Mouse (Mus musculus) kidney, postnatal 0 days (tissue): ENCODE measurements around the gene Osbpl6. TPM values are rescaled to one million over a fixed set of nuclear protein-coding genes. Genes with fewer than 3 reads are reported as not detected.
A peak's percentile ranks its signal among the peaks of the same experiment; 100 is the strongest.

ENCODE experiments used
- ATAC-seq: fragments of 200-750 bp; cut with Nextera tagmentation; replicated peaks from 2 replicates; pipeline ENCODE4 v1.8.0; 2017; ENCODE audit warnings: low read depth, moderate number of reproducible peaks, moderate TSS enrichment, moderate library complexity; ENCODE audit not compliant: low FRiP score
- DNase-seq: peaks from one replicate; pipeline ENCODE4 v3.0.0-alpha.2; 2016; ENCODE audit warnings: low spot score
- H3K27ac ChIP-seq: fragments of 300-500 bp; sonication (generic); 2 replicates; pipeline ENCODE4 v1.5.1; 2014; ENCODE audit warnings: mild to moderate bottlenecking
- H3K27me3 ChIP-seq: fragments of 300-500 bp; sonication (generic); 2 replicates; pipeline ENCODE4 v1.6.1; 2014; ENCODE audit warnings: low read length, mixed read lengths; ENCODE audit not compliant: insufficient read depth
- H3K36me3 ChIP-seq: fragments of 300-500 bp; sonication (generic); 2 replicates; pipeline ENCODE4 v1.6.1; 2014; ENCODE audit warnings: low read length, mixed read lengths; ENCODE audit not compliant: insufficient read depth
- H3K4me1 ChIP-seq: fragments of 300-500 bp; sonication (generic); replicated peaks from 2 replicates; pipeline ENCODE4 v1.6.1; 2014; ENCODE audit warnings: antibody characterized with exemption, low read length, mixed read lengths; ENCODE audit not compliant: insufficient read depth
- H3K4me2 ChIP-seq: fragments of 300-500 bp; sonication (generic); 2 replicates; pipeline ENCODE4 v1.6.1; 2014; ENCODE audit warnings: mild to moderate bottlenecking, low read length, moderate library complexity, mixed read lengths
- H3K4me3 ChIP-seq: fragments of 300-500 bp; sonication (generic); replicated peaks from 2 replicates; pipeline ENCODE4 v1.5.1; 2014; ENCODE audit warnings: low read depth, low read length
- H3K9ac ChIP-seq: fragments of 300-500 bp; sonication (generic); 2 replicates; pipeline ENCODE4 v1.6.1; 2014; ENCODE audit warnings: low read depth, low read length
- H3K9me3 ChIP-seq: fragments of 300-500 bp; sonication (generic); replicated peaks from 2 replicates; pipeline ENCODE4 v1.6.1; 2016; ENCODE audit warnings: low read length, inconsistent platforms, mixed read lengths
- CTCF ChIP-seq: IDR thresholded peaks from 2 replicates; pipeline ENCODE4 v1.5.1; 2016; ENCODE audit warnings: antibody characterized with exemption, low read depth, mild to moderate bottlenecking, moderate library complexity
- WGBS: fragments of 180-500 bp; shearing (Covaris S2); extraction: QIAGEN DNeasy Blood & Tissue Kit; methylation state at CpG from one replicate; pipeline ENCODE4 v1.1.7; 2014; 5-methylcytosine and 5-hydroxymethylcytosine counted together
- polyA plus RNA-seq: library from polyadenylated mRNA; unstranded; fragments of >200 nt; fragmentation: Nextera tagmentation; extraction: Ambion mirVana; gene quantifications from 2 replicates; pipeline ENCODE4 v1.2.1, GENCODE M21; 2015

Osbpl6 gene
- polyA plus RNA-seq, 1 experiment from 2014 or later, result 19.4 TPM

DNA sequence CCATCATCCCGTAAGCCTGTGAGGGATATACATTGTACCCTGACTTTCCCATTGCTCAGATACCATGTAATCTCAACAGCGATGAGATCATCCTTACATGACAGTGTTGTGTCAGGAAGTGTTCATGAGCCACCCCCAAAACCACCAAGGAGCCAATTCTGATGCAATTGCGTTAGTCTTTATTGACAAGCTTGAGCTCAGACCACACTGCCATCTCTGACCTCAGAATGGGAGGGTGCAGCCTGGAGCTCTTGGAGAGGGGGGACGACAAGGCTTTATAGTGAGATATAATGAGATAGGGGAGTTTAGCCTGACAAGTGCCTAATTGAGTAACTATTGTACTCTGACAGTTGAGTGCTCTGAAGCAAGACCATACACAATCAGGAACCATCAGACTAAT lies 82.5 kb downstream of the Osbpl6 start:
- Histone ChIP-seq H3K27ac (no peak overlapping the region), H3K36me3 (no peaks in the 10 kb centered on the region), H3K9ac (no peak overlapping the region), H3K27me3 (no peaks in the 10 kb centered on the region), H3K4me1 (no peaks in the 10 kb centered on the region), H3K4me2 (no peak overlapping the region), H3K4me3 (no peak overlapping the region), H3K9me3 (no peaks in the 10 kb centered on the region)
- no peak for ATAC-seq
- no peak for TF ChIP-seq CTCF
- DNase-seq, result no peak
- WGBS, result 84% methylated on average over 4 of the region's 4 CpGs

- no peak for TF ChIP-seq CTCF
- H3K27ac ChIP-seq, result no peak overlapping the region
- no peaks in the 10 kb centered on the region for H3K27me3 ChIP-seq
- H3K4me2 ChIP-seq, result no peak overlapping the region
- DNase-seq (no peak), ATAC-seq (no peak)
- H3K36me3 ChIP-seq, result no peaks in the 10 kb centered on the region
- H3K9ac ChIP-seq, result no peak overlapping the region
- H3K4me1 ChIP-seq, result no peaks in the 10 kb centered on the region
- no peak overlapping the region for H3K4me3 ChIP-seq
- 93% methylated on average over 8 of the region's 8 CpGs for WGBS
- H3K9me3 ChIP-seq, result no peaks in the 10 kb centered on the region
Measured at GRCm38 (mm10) chr2:76490198-76490597, 83.9 kb downstream of the Osbpl6 start.

DNA sequence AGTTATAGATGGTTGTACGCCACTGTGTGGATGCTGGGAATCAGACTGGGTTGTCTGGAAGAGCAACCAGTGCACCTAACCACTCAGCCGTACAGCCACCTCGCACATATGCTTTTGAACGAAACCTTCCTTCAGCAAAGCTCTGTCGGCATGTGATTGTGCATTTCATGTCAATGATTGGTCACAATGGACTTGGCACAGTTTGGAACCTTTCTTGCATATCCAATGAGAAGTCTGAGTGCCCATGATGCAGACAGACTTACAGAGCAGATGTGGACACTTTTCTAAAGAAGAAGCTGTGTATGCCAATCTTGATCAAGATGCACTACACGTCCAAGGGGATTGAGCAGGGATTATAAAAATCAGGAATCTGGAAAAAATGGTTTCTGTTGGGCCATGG lies 85.1 kb downstream of the Osbpl6 start:
- Histone ChIP-seq H3K9ac (no peak overlapping the region), H3K9me3 (no peaks in the 10 kb centered on the region), H3K27me3 (no peaks in the 10 kb centered on the region), H3K4me1 (no peaks in the 10 kb centered on the region), H3K4me2 (no peak overlapping the region), H3K27ac (no peak overlapping the region), H3K4me3 (no peak overlapping the region), H3K36me3 (no peaks in the 10 kb centered on the region)
- DNase-seq (no peak), ATAC-seq (no peak; the same call in 1 of the 2 replicates)
- no peak for TF ChIP-seq CTCF
- 72% methylated on average over 6 of the region's 6 CpGs for WGBS

GRCm38 (mm10) chr2:76492224-76492623 lies 85.9 kb downstream of the Osbpl6 start:
- Histone ChIP-seq H3K4me3 (no peak overlapping the region), H3K4me2 (no peak overlapping the region), H3K9ac (no peak overlapping the region), H3K9me3 (no peaks in the 10 kb centered on the region), H3K27me3 (no peaks in the 10 kb centered on the region), H3K4me1 (no peaks in the 10 kb centered on the region), H3K36me3 (no peaks in the 10 kb centered on the region), H3K27ac (no peak overlapping the region)
- ATAC-seq (no peak), DNase-seq (no peak)
- no peak for TF ChIP-seq CTCF
- WGBS, result 58% methylated on average over 7 of the region's 7 CpGs

DNA sequence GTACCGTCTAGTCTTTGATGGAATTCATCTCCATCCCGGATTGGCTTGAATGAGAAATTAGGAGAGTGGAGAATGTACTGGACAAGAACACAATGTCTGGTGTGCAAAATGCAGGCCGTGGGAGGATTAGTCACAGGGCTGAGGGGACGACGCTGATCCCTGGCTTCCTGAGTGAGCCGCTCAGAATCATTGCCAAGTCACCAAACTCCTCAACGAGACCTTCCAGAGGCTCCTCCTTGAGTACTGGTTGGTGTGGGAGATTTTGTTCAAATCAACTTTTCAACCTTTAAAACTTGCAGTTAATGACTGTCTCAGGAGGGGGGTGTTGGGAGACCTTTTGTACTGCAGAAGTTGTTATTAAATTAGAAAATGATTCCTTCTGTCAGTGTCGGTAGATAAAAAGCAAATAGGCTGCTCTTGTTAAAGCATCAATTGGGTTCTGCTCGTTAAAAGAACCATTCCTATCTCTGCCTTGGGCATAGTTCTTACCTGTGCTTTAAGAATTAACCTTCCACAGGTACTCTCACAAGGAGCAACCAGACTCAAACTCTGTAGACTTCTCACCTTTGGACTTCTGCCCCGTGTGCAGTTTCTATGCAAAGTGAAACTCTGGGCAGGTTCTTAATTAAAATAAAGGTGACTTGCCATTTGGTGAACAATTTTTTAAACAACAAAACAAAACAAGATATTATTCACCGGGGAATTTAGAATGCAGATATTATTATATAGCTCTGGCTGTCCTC lies 89.9 kb downstream of the Osbpl6 start:
- Histone ChIP-seq H3K27me3 (no peaks in the 10 kb centered on the region), H3K4me2 (no peak overlapping the region), H3K4me3 (no peak overlapping the region), H3K36me3 (no peaks in the 10 kb centered on the region), H3K9me3 (no peaks in the 10 kb centered on the region), H3K4me1 (no peaks in the 10 kb centered on the region), H3K27ac (peak overlapping the region; percentile 36; the same call in 1 of the 2 replicates), H3K9ac (no peak overlapping the region)
- 0 out of 2 replicates have a peak, but pooled peaks have one; percentile 61 for ATAC-seq
- 75% methylated on average over 11 of the region's 11 CpGs for WGBS
- DNase-seq, result no peak
- no peak for TF ChIP-seq CTCF

DNA sequence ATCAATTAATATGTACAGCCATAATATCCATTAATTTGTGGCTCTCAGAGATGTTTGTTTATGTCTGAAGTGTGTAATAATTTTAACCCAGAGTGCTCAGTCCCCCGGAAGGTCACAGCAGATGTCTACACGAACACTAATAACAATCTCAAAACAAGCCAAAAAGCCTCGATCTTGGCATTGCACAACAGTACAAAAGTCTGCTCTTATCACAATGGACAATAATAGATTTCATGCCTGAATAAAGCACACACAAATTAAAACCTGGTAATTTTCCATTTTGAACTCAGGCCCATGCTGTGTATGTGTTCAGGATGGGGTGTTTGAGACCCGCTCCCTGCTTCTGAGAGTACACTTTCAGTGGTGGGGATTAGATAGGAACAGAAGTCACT lies 90.4 kb downstream of the Osbpl6 start:
- Histone ChIP-seq H3K9me3 (no peaks in the 10 kb centered on the region), H3K27me3 (no peaks in the 10 kb centered on the region), H3K4me1 (no peaks in the 10 kb centered on the region), H3K27ac (no peak overlapping the region), H3K36me3 (no peaks in the 10 kb centered on the region), H3K4me3 (no peak overlapping the region), H3K4me2 (no peak overlapping the region), H3K9ac (no peak overlapping the region)
- ATAC-seq (no peak), DNase-seq (no peak)
- no peak for TF ChIP-seq CTCF
- WGBS, result 78% methylated on average over 4 of the region's 4 CpGs
